Mouse (Mus musculus): ENCODE data around the gene Psg17.

DNA sequence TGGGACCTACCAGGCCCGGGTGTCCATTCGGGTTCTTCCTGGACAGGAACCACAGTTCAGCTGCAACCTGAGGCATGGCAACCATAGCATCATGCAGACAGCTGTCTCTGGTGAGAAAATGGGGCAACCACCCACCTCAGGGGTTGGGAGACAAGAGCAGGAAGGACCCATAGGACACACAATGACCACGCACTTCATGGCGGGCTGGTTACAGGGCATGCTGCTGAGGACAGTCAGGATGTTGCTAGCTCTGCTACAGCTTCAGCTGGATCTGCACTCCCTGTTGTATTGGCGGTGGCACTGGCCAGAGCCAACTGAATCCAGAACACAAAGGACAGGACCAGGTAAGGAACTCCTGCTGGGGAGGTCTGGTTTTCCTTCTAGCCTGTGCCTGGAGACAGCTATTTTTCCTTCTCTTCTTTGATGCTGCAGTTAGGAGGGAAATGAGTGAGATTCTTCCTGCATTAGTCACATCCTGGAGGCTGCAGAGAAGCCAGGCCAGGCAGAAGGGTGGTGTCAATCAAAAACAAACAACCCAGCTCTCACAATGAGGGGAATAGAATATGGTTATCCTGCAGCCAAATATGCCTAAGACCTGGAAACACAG is 37.0 kb upstream of the Psg17 start:
- no peak for TF ChIP-seq CTCF (IDR thresholded peaks at IDR 0.05; ENCODE audit: control insufficient read depth, insufficient read depth, insufficient replicate concordance, low read depth, low read length)
- no peak for TF ChIP-seq POLR2A (IDR thresholded peaks at IDR 0.05; ENCODE audit: control insufficient read depth, low read depth, low read length)

Data from testis, adult 2 months (tissue).